Mouse (Mus musculus) liver, embryonic 13.5 days (tissue): ENCODE measurements at regions not wholly inside any gene's neighbourhood (a gene's known extent, or its start where the extent isn't known, plus 50 kb on each side); places are given as distances from the start of the nearest gene placed in this dataset.
A peak's percentile ranks its signal among the peaks of the same experiment; 100 is the strongest.

ENCODE experiments used
- ATAC-seq: fragments of 200-750 bp; cut with Nextera tagmentation; 2 replicates; pipeline ENCODE4 v1.8.0; 2017; ENCODE audit warnings: low read depth, mild to moderate bottlenecking, moderate number of reproducible peaks, moderate library complexity
- DNase-seq: peaks from one replicate; pipeline ENCODE4 v3.0.0; 2022
- H3K27ac ChIP-seq: fragments of 300-500 bp; sonication (generic); 2 replicates; pipeline ENCODE4 v1.5.1; 2015; ENCODE audit warnings: moderate library complexity, mild to moderate bottlenecking, inconsistent platforms
- H3K27me3 ChIP-seq: fragments of 300-500 bp; sonication (generic); 2 replicates; pipeline ENCODE4 v1.6.1; 2015; ENCODE audit warnings: mild to moderate bottlenecking, inconsistent platforms
- H3K36me3 ChIP-seq: fragments of 300-500 bp; sonication (generic); 2 replicates; pipeline ENCODE4 v1.6.1; 2015; ENCODE audit warnings: mild to moderate bottlenecking, inconsistent platforms
- H3K4me1 ChIP-seq: fragments of 300-500 bp; sonication (generic); replicated peaks from 2 replicates; pipeline ENCODE4 v1.6.1; 2015; ENCODE audit warnings: inconsistent platforms
- H3K4me2 ChIP-seq: fragments of 300-500 bp; sonication (generic); 2 replicates; pipeline ENCODE4 v1.6.1; 2015; ENCODE audit warnings: inconsistent platforms, mild to moderate bottlenecking, moderate library complexity
- H3K4me3 ChIP-seq: fragments of 300-500 bp; sonication (generic); replicated peaks from 2 replicates; pipeline ENCODE4 v1.5.1; 2015; ENCODE audit warnings: mild to moderate bottlenecking, inconsistent platforms
- H3K9ac ChIP-seq: fragments of 300-500 bp; sonication (generic); 2 replicates; pipeline ENCODE4 v1.6.1; 2015; ENCODE audit warnings: mild to moderate bottlenecking, inconsistent platforms
- H3K9me3 ChIP-seq: fragments of 300-500 bp; sonication (generic); replicated peaks from 2 replicates; pipeline ENCODE4 v1.6.1; 2016; ENCODE audit warnings: inconsistent platforms
- WGBS: fragments of 180-500 bp; shearing (Covaris S2); methylation state at CpG from one replicate; pipeline ENCODE4 v1.1.7; 2015; ENCODE audit not compliant: insufficient replicate concordance; 5-methylcytosine and 5-hydroxymethylcytosine counted together

GRCm38 (mm10) chr10:66839058-66839457, 256.9 kb upstream of the Jmjd1c start:
- ATAC-seq (no peak), DNase-seq (no peak)
- Histone ChIP-seq H3K27me3 (no peaks in the 10 kb centered on the region), H3K9ac (no peak overlapping the region), H3K9me3 (no peaks in the 10 kb centered on the region), H3K36me3 (no peaks in the 10 kb centered on the region), H3K4me3 (no peak overlapping the region), H3K27ac (no peak overlapping the region), H3K4me2 (no peak overlapping the region), H3K4me1 (no peaks in the 10 kb centered on the region)
- WGBS: 57% methylated on average over 9 of the region's 9 CpGs

- DNase-seq: no peak
- Histone ChIP-seq H3K27me3 (no peaks in the 10 kb centered on the region), H3K36me3 (no peaks in the 10 kb centered on the region), H3K27ac (no peak overlapping the region), H3K9ac (no peak overlapping the region), H3K9me3 (no peaks in the 10 kb centered on the region), H3K4me2 (no peak overlapping the region), H3K4me3 (no peak overlapping the region), H3K4me1 (no peaks in the 10 kb centered on the region)
- WGBS: 63% methylated on average over 2 of the region's 2 CpGs
- ATAC-seq: no peak
Measured at GRCm38 (mm10) chr10:66843258-66843657, 252.7 kb upstream of the Jmjd1c start.

GRCm38 (mm10) chr10:66848778-66849177, 247.1 kb upstream of the Jmjd1c start:
- no peak overlapping the region for H3K4me3 ChIP-seq
- 61% methylated on average over 5 of the region's 5 CpGs for WGBS
- no peak for DNase-seq
- no peaks in the 10 kb centered on the region for H3K27me3 ChIP-seq
- ATAC-seq: no peak
- no peaks in the 10 kb centered on the region for H3K36me3 ChIP-seq
- H3K9ac ChIP-seq: no peak overlapping the region
- 0 out of 2 replicates have a peak, but pooled peaks cover 3% of the 10 kb centered on the region for H3K4me1 ChIP-seq
- no peak overlapping the region for H3K4me2 ChIP-seq
- no peak overlapping the region for H3K27ac ChIP-seq
- H3K9me3 ChIP-seq: no peaks in the 10 kb centered on the region

GRCm38 (mm10) chr10:66849681-66850080, 246.2 kb upstream of the Jmjd1c start:
- Histone ChIP-seq H3K27ac (no peak overlapping the region), H3K9ac (no peak overlapping the region), H3K36me3 (no peaks in the 10 kb centered on the region), H3K4me1 (0 out of 2 replicates have a peak, but pooled peaks cover 3% of the 10 kb centered on the region), H3K27me3 (no peaks in the 10 kb centered on the region), H3K9me3 (no peaks in the 10 kb centered on the region), H3K4me3 (no peak overlapping the region), H3K4me2 (no peak overlapping the region)
- DNase-seq (no peak), ATAC-seq (no peak)
- WGBS: 73% methylated on average over 6 of the region's 6 CpGs

GRCm38 (mm10) chr10:66850972-66851478, 244.9 kb upstream of the Jmjd1c start:
- 36% methylated on average over 4 of the region's 4 CpGs for WGBS

GRCm38 (mm10) chr10:66851841-66852240, 244.1 kb upstream of the Jmjd1c start:
- 0 out of 2 replicates have a peak, but pooled peaks cover 3% of the 10 kb centered on the region for H3K4me1 ChIP-seq
- no peak overlapping the region for H3K4me2 ChIP-seq
- WGBS: 52% methylated on average over 5 of the region's 5 CpGs

More at GRCm38 (mm10) chr10:66850972-66851478, 244.9 kb upstream of the Jmjd1c start:
- no peaks in the 10 kb centered on the region for H3K9me3 ChIP-seq
- H3K36me3 ChIP-seq: no peaks in the 10 kb centered on the region
- ATAC-seq (no peak), DNase-seq (no peak)
- 0 out of 2 replicates have a peak, but pooled peaks cover 3% of the 10 kb centered on the region for H3K4me1 ChIP-seq
- H3K9ac ChIP-seq: no peak overlapping the region
- H3K27me3 ChIP-seq: no peaks in the 10 kb centered on the region
- H3K4me2 ChIP-seq: no peak overlapping the region
- no peak overlapping the region for H3K27ac ChIP-seq
- no peak overlapping the region for H3K4me3 ChIP-seq

GRCm38 (mm10) chr10:66852708-66853107, 243.2 kb upstream of the Jmjd1c start:
- Histone ChIP-seq H3K4me3 (no peak overlapping the region), H3K27me3 (no peaks in the 10 kb centered on the region), H3K9ac (no peak overlapping the region), H3K36me3 (no peaks in the 10 kb centered on the region), H3K9me3 (no peaks in the 10 kb centered on the region), H3K27ac (no peak overlapping the region), H3K4me2 (peak overlapping the region; percentile 40), H3K4me1 (0 out of 2 replicates have a peak, but pooled peaks cover 3% of the 10 kb centered on the region)
- DNase-seq (no peak), ATAC-seq (no peak)
- WGBS: 19% methylated on average over 5 of the region's 5 CpGs

More at GRCm38 (mm10) chr10:66851841-66852240, 244.1 kb upstream of the Jmjd1c start:
- H3K9ac ChIP-seq: no peak overlapping the region
- no peak overlapping the region for H3K4me3 ChIP-seq
- ATAC-seq (no peak), DNase-seq (no peak)
- no peaks in the 10 kb centered on the region for H3K36me3 ChIP-seq
- no peaks in the 10 kb centered on the region for H3K9me3 ChIP-seq
- H3K27me3 ChIP-seq: no peaks in the 10 kb centered on the region
- no peak overlapping the region for H3K27ac ChIP-seq

- Histone ChIP-seq H3K9ac (no peak overlapping the region), H3K4me2 (peak overlapping the region; percentile 40), H3K4me3 (no peak overlapping the region), H3K9me3 (no peaks in the 10 kb centered on the region), H3K27ac (no peak overlapping the region), H3K36me3 (no peaks in the 10 kb centered on the region), H3K4me1 (0 out of 2 replicates have a peak, but pooled peaks cover 3% of the 10 kb centered on the region), H3K27me3 (no peaks in the 10 kb centered on the region)
- ATAC-seq (no peak), DNase-seq (peak; percentile 48)
- WGBS: 8% methylated on average over 13 of the region's 13 CpGs
Measured at GRCm38 (mm10) chr10:66853258-66853657, 242.7 kb upstream of the Jmjd1c start.

GRCm38 (mm10) chr10:66854895-66855294, 241.0 kb upstream of the Jmjd1c start:
- 75% methylated on average over 9 of the region's 9 CpGs for WGBS

GRCm38 (mm10) chr10:66857330-66857729, 238.6 kb upstream of the Jmjd1c start:
- 58% methylated on average over 7 of the region's 7 CpGs for WGBS
- H3K27me3 ChIP-seq: no peaks in the 10 kb centered on the region

More at GRCm38 (mm10) chr10:66854895-66855294, 241.0 kb upstream of the Jmjd1c start:
- Histone ChIP-seq H3K4me2 (no peak overlapping the region), H3K4me1 (0 out of 2 replicates have a peak, but pooled peaks cover 3% of the 10 kb centered on the region), H3K27me3 (no peaks in the 10 kb centered on the region), H3K36me3 (no peaks in the 10 kb centered on the region), H3K27ac (no peak overlapping the region), H3K9ac (no peak overlapping the region), H3K4me3 (no peak overlapping the region), H3K9me3 (no peaks in the 10 kb centered on the region)
- DNase-seq (no peak), ATAC-seq (no peak)

GRCm38 (mm10) chr10:66861421-66861820, 234.5 kb upstream of the Jmjd1c start:
- DNase-seq (no peak), ATAC-seq (no peak)
- no peak overlapping the region for H3K27ac ChIP-seq
- no peaks in the 10 kb centered on the region for H3K9me3 ChIP-seq
- no peak overlapping the region for H3K9ac ChIP-seq
- H3K36me3 ChIP-seq: no peaks in the 10 kb centered on the region
- H3K4me3 ChIP-seq: no peak overlapping the region
- H3K4me1 ChIP-seq: no peaks in the 10 kb centered on the region
- H3K27me3 ChIP-seq: no peaks in the 10 kb centered on the region
- no peak overlapping the region for H3K4me2 ChIP-seq
- 48% methylated on average over 1 of the region's 1 CpGs for WGBS

More at GRCm38 (mm10) chr10:66857330-66857729, 238.6 kb upstream of the Jmjd1c start:
- ATAC-seq (no peak), DNase-seq (no peak)
- Histone ChIP-seq H3K4me3 (no peak overlapping the region), H3K4me2 (no peak overlapping the region), H3K27ac (no peak overlapping the region), H3K4me1 (0 out of 2 replicates have a peak, but pooled peaks cover 3% of the 10 kb centered on the region), H3K9ac (no peak overlapping the region), H3K36me3 (no peaks in the 10 kb centered on the region), H3K9me3 (no peaks in the 10 kb centered on the region)
